Mouse (Mus musculus) gastrocnemius, postnatal 14 days (tissue): Measurements from ENCODE around the gene Tnrc6a. TPM values are rescaled to one million over a fixed set of nuclear protein-coding genes. Genes with fewer than 3 reads are reported as not detected.

Source experiments
- DNase-seq: peaks from one replicate; pipeline ENCODE4 v3.0.0; 2021; ENCODE audit warnings: mixed read lengths
- intact Hi-C: fragments of 180-260 bp; cut with DNase I; formaldehyde crosslinking; loops from one replicate; pipeline ENCODE4 v1.15.1; 2025; ENCODE audit warnings: low total_unique reads
- total RNA-seq, 2 experiments: library from RNA; stranded (reverse); gene quantifications; 2 replicates each; pipeline ENCODE4 v1.2.3; 2021

The Tnrc6a gene
- total RNA-seq, 2 experiments from 2014 or later: 20.1 to 20.7 TPM

GRCm38 (mm10) chr7:123215138-123215537 lies 91.5 kb downstream of the Tnrc6a start:
- intact Hi-C loops: no loop called here
- DNase-seq: no peak

- DNase-seq: no peak
- intact Hi-C loops: no loop called here
These were observed 94.0 kb downstream of the Tnrc6a start for GRCm38 (mm10) chr7:123217448-123218354.

- no peak for DNase-seq
These were observed 94.9 kb downstream of the Tnrc6a start for GRCm38 (mm10) chr7:123218620-123219019.

GRCm38 (mm10) chr7:123219781-123220632 lies 96.3 kb downstream of the Tnrc6a start:
- intact Hi-C loops: no loop called here
- DNase-seq: no peak

More at GRCm38 (mm10) chr7:123218620-123219019, 94.9 kb downstream of the Tnrc6a start:
- intact Hi-C loops: no loop called here

- DNase-seq: no peak
- intact Hi-C loops: no loop called here
These were observed 96.9 kb downstream of the Tnrc6a start for GRCm38 (mm10) chr7:123220633-123220942.

- intact Hi-C loops: no loop called here
- DNase-seq: no peak
These were observed 100.4 kb downstream of the Tnrc6a start for GRCm38 (mm10) chr7:123224076-123224475.

- intact Hi-C loops: no loop called here
- no peak for DNase-seq
These were observed 101.5 kb downstream of the Tnrc6a start for GRCm38 (mm10) chr7:123225159-123225558.

GRCm38 (mm10) chr7:123235449-123235848 lies 111.8 kb downstream of the Tnrc6a start:
- intact Hi-C loops: no loop called here
- peak; percentile 14 for DNase-seq

- intact Hi-C loops: no loop called here
- no peak for DNase-seq
These were observed 114.9 kb downstream of the Tnrc6a start for GRCm38 (mm10) chr7:123238621-123239020.

GRCm38 (mm10) chr7:123240064-123240463 lies 116.4 kb downstream of the Tnrc6a start:
- no peak for DNase-seq
- intact Hi-C loops: no loop called here

GRCm38 (mm10) chr7:123242241-123242640 lies 118.6 kb downstream of the Tnrc6a start:
- intact Hi-C loops: no loop called here
- DNase-seq: no peak

- no peak for DNase-seq
- intact Hi-C loops: no loop called here
These were observed 121.1 kb downstream of the Tnrc6a start for GRCm38 (mm10) chr7:123244833-123245232.

Other genes starting within 250 kb of the Tnrc6a start
- gene Rbbp6, start 158.2 kb upstream of the Tnrc6a start, total RNA-seq: 10 to 100 TPM; 22.9 to 23.4 TPM
- gene Slc5a11, start 90.9 kb downstream of the Tnrc6a start, total RNA-seq: not detected
- gene Lcmt1, start 245.9 kb downstream of the Tnrc6a start, total RNA-seq: 10 to 100 TPM; 24.2 to 25.3 TPM
- 10 to 100 TPM; 16.4 to 19.0 TPM for gene Arhgap17, start 246.0 kb downstream of the Tnrc6a start, total RNA-seq